Mouse (Mus musculus) lung, postnatal 0 days (tissue): Measurements from ENCODE around the gene Map3k1.

Experiments used
- CTCF ChIP-seq: IDR thresholded peaks from 2 replicates; pipeline ENCODE4 v1.5.1; 2016; ENCODE audit warnings: antibody characterized with exemption, mild to moderate bottlenecking
- EP300 ChIP-seq: IDR thresholded peaks from 2 replicates; pipeline ENCODE4 v1.6.1; 2016; ENCODE audit warnings: antibody characterized with exemption, mild to moderate bottlenecking, control low read depth

DNA sequence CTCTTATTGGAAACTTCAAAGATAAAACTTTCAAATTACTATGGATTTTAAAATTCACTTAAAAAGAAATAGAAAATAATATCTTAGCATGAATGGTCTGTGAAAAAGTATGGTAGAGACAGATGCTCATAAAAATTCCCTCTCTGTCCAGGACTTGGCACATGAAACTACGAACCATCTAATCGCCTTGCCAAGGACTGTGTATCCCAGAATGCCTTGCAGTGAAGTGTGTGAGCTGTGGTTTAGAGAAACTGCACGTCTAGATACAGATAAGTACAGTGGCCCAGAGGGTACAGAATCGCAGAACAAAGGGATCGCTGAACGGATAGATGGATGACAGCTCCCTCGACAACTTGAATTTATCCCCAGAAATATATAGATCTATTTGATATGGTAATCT is 9.0 kb upstream of the Map3k1 start:
- TF ChIP-seq CTCF (no peak), EP300 (no peak)
